Comparison of ENCODE assay signal across 9 mouse cellular contexts in genomic region chr11:97523827-97524261, GRCm38 (mm10). TPM values are rescaled to one million over a fixed set of nuclear protein-coding genes. Genes with fewer than 3 reads are reported as not detected.
DNase-seq lines count a peak whose midpoint lies in the region; ATAC-seq lines count a peak whose summit lies in the region.
"Had no signal": no experiment of that assay in that cellular context is flagged by ENCODE, and none has a peak within 500 bp of the region (broad histone marks: within the 10 kb centered on the region; RNA-seq: fewer than 3 reads in every experiment).

No protein-coding gene starts in this region.

- H3K4me3 ChIP-seq in hindbrain, embryonic 15.5 days: no peak overlapping the region
- no peak overlapping the region for H3K4me3 ChIP-seq in liver, embryonic 12.5 days

- H3K36me3 ChIP-seq in hindbrain, embryonic 15.5 days: peaks cover 57% of the 10 kb centered on the region
- H3K36me3 ChIP-seq in liver, embryonic 12.5 days: no peaks in the 10 kb centered on the region

- no peaks in the 10 kb centered on the region for H3K9me3 ChIP-seq in hindbrain, embryonic 15.5 days
- no peaks in the 10 kb centered on the region for H3K9me3 ChIP-seq in liver, embryonic 12.5 days (replicated peaks)

- no peak overlapping the region for H3K9ac ChIP-seq in hindbrain, embryonic 15.5 days
- H3K9ac ChIP-seq in liver, embryonic 12.5 days: no peak overlapping the region

- ATAC-seq in hindbrain, embryonic 15.5 days (ENCODE audit: low FRiP score, low read depth): 0 out of 2 replicates have a peak, but pooled peaks have one; percentile 16
- ATAC-seq in liver, embryonic 12.5 days: no peak

- no peaks in the 10 kb centered on the region for H3K27me3 ChIP-seq in hindbrain, embryonic 15.5 days
- peaks cover 86% of the 10 kb centered on the region for H3K27me3 ChIP-seq in liver, embryonic 12.5 days (replicated peaks)

- DNase-seq in adrenal gland, adult (ENCODE audit: inconsistent age in 2 of 2, low spot score in 1 of 2): peak; percentile 90 to 94
- peak; percentile 60 for DNase-seq in cerebellum, adult 8-10 months
- DNase-seq in lung, postnatal 14 days: peak; percentile 39
- no peak for DNase-seq in thymus, adult 18-20 months
- DNase-seq in layer of hippocampus, postnatal 10 days (ENCODE audit: low spot score in 2 of 2): no peak
- DNase-seq in left cerebral cortex, adult 18-20 months (ENCODE audit: low spot score in 2 of 2): no peak

- H3K27ac ChIP-seq in hindbrain, embryonic 15.5 days (replicated peaks): peak overlapping the region; percentile 60
- H3K27ac ChIP-seq in liver, embryonic 12.5 days: no peak overlapping the region

- 4% methylated on average over 1 of the region's 1 CpGs for WGBS in hindbrain, embryonic 15.5 days
- WGBS in liver, embryonic 12.5 days (ENCODE audit: insufficient replicate concordance): 11% methylated on average over 1 of the region's 1 CpGs

- H3K4me1 ChIP-seq in hindbrain, embryonic 15.5 days (replicated peaks): peaks cover 15% of the 10 kb centered on the region
- H3K4me1 ChIP-seq in liver, embryonic 12.5 days: 0 out of 2 replicates have a peak, but pooled peaks cover 8% of the 10 kb centered on the region

- H3K4me2 ChIP-seq in hindbrain, embryonic 15.5 days: no peak overlapping the region
- H3K4me2 ChIP-seq in liver, embryonic 12.5 days: no peak overlapping the region

RNA-seq across cellular contexts. Expression of gene 4933428G20Rik, which starts 23.7 kb away (rescaled TPM):
- 1.2 and 1.3 TPM in 2 replicates for polyA plus RNA-seq in hindbrain, embryonic 15.5 days (2015; fragmentation: Nextera tagmentation; extraction: Ambion mirVana)
- total RNA-seq in layer of hippocampus, postnatal 10 days (2021): under 1 TPM in 1 of 2 experiments, not detected in 1; 0.22 TPM
- total RNA-seq in left cerebral cortex, adult 18-20 months (2021): not detected
- 1.3 and 1.4 TPM in 2 replicates for polyA plus RNA-seq in liver, embryonic 12.5 days (2016; fragmentation: Nextera tagmentation; extraction: Ambion mirVana)
- polyA plus RNA-seq: heart, embryonic 14.5 days had no signal

RNA-seq across cellular contexts. Expression of gene Srcin1, which starts 52.1 kb away (rescaled TPM):
- polyA plus RNA-seq in hindbrain, embryonic 15.5 days (2015; fragmentation: Nextera tagmentation; extraction: Ambion mirVana): 11.9 TPM in 2 replicates
- 100 to 1,000 TPM; 271 to 286 TPM for total RNA-seq in layer of hippocampus, postnatal 10 days (2021)
- 100 to 1,000 TPM; 246 to 287 TPM for total RNA-seq in left cerebral cortex, adult 18-20 months (2021)
- polyA plus RNA-seq in liver, embryonic 12.5 days (2016; fragmentation: Nextera tagmentation; extraction: Ambion mirVana): 0.01 and 0.10 TPM in 2 replicates

Comparison
In these comparisons a context has a peak if more than half of its experiments do, and no peak if none do; other contexts are left out.
1. DNase-seq: peak in adrenal gland, adult (2 of 2), cerebellum, adult 8-10 months (single experiment) and lung, postnatal 14 days (single experiment); none in thymus, adult 18-20 months (0 of 2), layer of hippocampus, postnatal 10 days (0 of 2) and left cerebral cortex, adult 18-20 months (0 of 2).